Comparison of ENCODE assay signal across 11 mouse cellular contexts in the genomic region with DNA sequence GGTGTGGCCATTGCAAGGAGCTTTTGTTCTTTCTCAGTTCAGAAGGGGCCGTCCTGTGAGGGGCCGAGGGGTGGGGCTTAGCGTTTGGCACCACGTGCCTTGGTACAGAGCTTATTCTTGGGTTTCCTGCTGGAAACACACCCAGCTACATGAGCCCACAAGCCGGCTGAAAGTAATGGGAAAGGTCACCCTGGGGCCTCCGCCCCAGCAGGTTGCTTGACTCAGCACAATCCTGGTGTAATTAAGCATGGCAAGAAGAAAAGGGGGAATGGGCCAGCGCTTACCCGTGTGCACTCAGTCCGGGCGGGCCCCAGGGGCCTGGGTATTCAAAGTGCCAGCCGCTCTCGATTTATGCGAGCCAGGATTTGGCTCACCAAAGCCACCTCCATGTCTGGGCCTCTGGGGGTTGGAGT. TPM values are rescaled to one million over a fixed set of nuclear protein-coding genes. Genes with fewer than 3 reads are reported as not detected.
A peak's percentile ranks its signal among the peaks of the same experiment; 100 is the strongest.
DNase-seq lines count a peak whose midpoint lies in the region; ATAC-seq lines count a peak whose summit lies in the region.
"Had no signal": no experiment of that assay in that cellular context is flagged by ENCODE, and none has a peak within 500 bp of the region (broad histone marks: within the 10 kb centered on the region; RNA-seq: fewer than 3 reads in every experiment).

No protein-coding gene starts in this region.

- peak overlapping the region; percentile 30 for H3K4me3 ChIP-seq in forebrain, embryonic 10.5 days
- no peak overlapping the region for H3K4me3 ChIP-seq in kidney, embryonic 14.5 days (ENCODE audit: low read length)
- no peak overlapping the region for H3K4me3 ChIP-seq in midbrain, embryonic 16.5 days (ENCODE audit: low read depth, low read length)
- H3K4me3 ChIP-seq: megakaryocyte, embryonic 14.5 days had no signal

- DNase-seq in WW6 (ENCODE audit: low read depth, low spot score) = peak; percentile 26
- DNase-seq in forebrain, embryonic 10.5 days (ENCODE audit: extremely low spot score, low spot score) = peak; percentile 78
- DNase-seq in frontal cortex, postnatal 10 days (ENCODE audit: low spot score in 2 of 2) = no peak
- no peak for DNase-seq in thymus, postnatal 0 days (ENCODE audit: low spot score)
- DNase-seq in left cerebral cortex, postnatal 25 days (ENCODE audit: low spot score in 2 of 2) = no peak
- no peak for DNase-seq in heart, adult 8-10 months (ENCODE audit: low spot score)
- DNase-seq: spleen, adult 18-20 months had no signal

- H3K9ac ChIP-seq in kidney, embryonic 14.5 days (ENCODE audit: low read depth, low read length) = no peak overlapping the region
- H3K9ac ChIP-seq in midbrain, embryonic 16.5 days (ENCODE audit: low read depth, low read length) = no peak overlapping the region

- intact Hi-C loops in left cerebral cortex, postnatal 25 days (cut with DNase I) = no loop called here

- H3K9me3 ChIP-seq in forebrain, embryonic 10.5 days = no peaks in the 10 kb centered on the region
- no peaks in the 10 kb centered on the region for H3K9me3 ChIP-seq in kidney, embryonic 14.5 days (ENCODE audit: control insufficient read depth, low read length)
- no peaks in the 10 kb centered on the region for H3K9me3 ChIP-seq in midbrain, embryonic 16.5 days (replicated peaks; ENCODE audit: control insufficient read depth, low read length, poor library complexity, severe bottlenecking)
- H3K9me3 ChIP-seq: megakaryocyte, embryonic 14.5 days had no signal

- no peaks in the 10 kb centered on the region for H3K36me3 ChIP-seq in forebrain, embryonic 10.5 days (replicated peaks)
- H3K36me3 ChIP-seq in kidney, embryonic 14.5 days (ENCODE audit: control insufficient read depth, insufficient read depth, low read length) = no peaks in the 10 kb centered on the region
- no peaks in the 10 kb centered on the region for H3K36me3 ChIP-seq in midbrain, embryonic 16.5 days (ENCODE audit: control insufficient read depth, insufficient read depth, low read length)
- H3K36me3 ChIP-seq: G1E had no signal

- WGBS in forebrain, embryonic 10.5 days = 7% methylated on average over 13 of the region's 13 CpGs
- 24% methylated on average over 13 of the region's 13 CpGs for WGBS in kidney, embryonic 14.5 days
- 10% methylated on average over 13 of the region's 13 CpGs for WGBS in midbrain, embryonic 16.5 days

- ATAC-seq in kidney, embryonic 14.5 days (ENCODE audit: low FRiP score, low TSS enrichment) = peak; percentile 91
- ATAC-seq in midbrain, embryonic 16.5 days = peak; percentile 48; the same call in 1 of the 2 replicates

- peaks cover 46% of the 10 kb centered on the region for H3K4me1 ChIP-seq in forebrain, embryonic 10.5 days
- H3K4me1 ChIP-seq in kidney, embryonic 14.5 days (ENCODE audit: control insufficient read depth, insufficient read depth, low read length) = 0 out of 2 replicates have a peak, but pooled peaks cover 15% of the 10 kb centered on the region
- H3K4me1 ChIP-seq in midbrain, embryonic 16.5 days (ENCODE audit: control insufficient read depth, insufficient read depth, low read length) = no peaks in the 10 kb centered on the region
- H3K4me1 ChIP-seq: megakaryocyte, embryonic 14.5 days had no signal

- no peak overlapping the region; the same call in 1 of the 2 replicates for H3K4me2 ChIP-seq in kidney, embryonic 14.5 days (replicated peaks; ENCODE audit: low read depth, low read length)
- 0 out of 2 replicates have a peak overlapping the region, but pooled peaks have one; percentile 3 for H3K4me2 ChIP-seq in midbrain, embryonic 16.5 days (ENCODE audit: low read length)

- peak overlapping the region; percentile 78 for H3K27ac ChIP-seq in forebrain, embryonic 10.5 days
- no peak overlapping the region for H3K27ac ChIP-seq in kidney, embryonic 14.5 days (ENCODE audit: low read depth, low read length)
- H3K27ac ChIP-seq in midbrain, embryonic 16.5 days (ENCODE audit: low read length) = no peak overlapping the region

- H3K27me3 ChIP-seq in forebrain, embryonic 10.5 days (ENCODE audit: poor library complexity, severe bottlenecking) = peaks cover 44% of the 10 kb centered on the region
- no peaks in the 10 kb centered on the region for H3K27me3 ChIP-seq in kidney, embryonic 14.5 days (ENCODE audit: control insufficient read depth, insufficient read depth, low read length)
- no peaks in the 10 kb centered on the region; the same call in none of the 2 replicates for H3K27me3 ChIP-seq in midbrain, embryonic 16.5 days (ENCODE audit: control insufficient read depth, insufficient read depth, low read depth, low read length)
- H3K27me3 ChIP-seq: megakaryocyte, embryonic 14.5 days had no signal

RNA-seq across cellular contexts. Expression of a gene that starts 30.5 kb away (rescaled TPM):
- polyA plus RNA-seq in forebrain, embryonic 10.5 days (2016; fragmentation: Nextera tagmentation; extraction: Ambion mirVana) = 4.8 and 4.9 TPM in 2 replicates
- 20.4 and 21.5 TPM in 2 replicates for polyA plus RNA-seq in kidney, embryonic 14.5 days (2014; fragmentation: Nextera tagmentation; extraction: Ambion mirVana)
- polyA plus RNA-seq in midbrain, embryonic 16.5 days (2015; fragmentation: Nextera tagmentation; extraction: Ambion mirVana) = 4.5 and 5.0 TPM in 2 replicates
- polyA plus RNA-seq in thymus, postnatal 0 days (2015; fragmentation: Nextera tagmentation; extraction: Ambion mirVana) = 1.5 and 2.1 TPM in 2 replicates
- 10 to 100 TPM; 56.9 to 64.1 TPM for total RNA-seq in left cerebral cortex, postnatal 25 days (2021)
- 10 to 100 TPM; 12.6 to 18.4 (median 15.0) TPM for total RNA-seq in heart, adult 8-10 months (2022)
- polyA plus RNA-seq: G1E had no signal

Comparison
In these comparisons a context has a peak if more than half of its experiments do, and no peak if none do; other contexts are left out.
1. DNase-seq: peak in WW6 (single experiment) and forebrain, embryonic 10.5 days (single experiment); none in frontal cortex, postnatal 10 days (0 of 2), thymus, postnatal 0 days (single experiment), left cerebral cortex, postnatal 25 days (0 of 2) and heart, adult 8-10 months (single experiment).